Mouse (Mus musculus) brown adipose tissue, adult 24 weeks (tissue): ENCODE data around the gene Celf3. TPM values are rescaled to one million over a fixed set of nuclear protein-coding genes. Genes with fewer than 3 reads are reported as not detected.

Experiments
- H3K27ac ChIP-seq: fragments of 200-500 bp; replicated peaks from 2 replicates; pipeline ENCODE4 v1.5.1; 2012; ENCODE audit warnings: low read depth, mild to moderate bottlenecking, low read length
- H3K4me1 ChIP-seq: fragments of 200-500 bp; 2 replicates; pipeline ENCODE4 v1.6.1; 2012; ENCODE audit warnings: low read length, mixed read lengths; ENCODE audit not compliant: control insufficient read depth, insufficient read depth, insufficient read length
- H3K4me3 ChIP-seq: fragments of 200-500 bp; 2 replicates; pipeline ENCODE4 v1.5.1; 2012; ENCODE audit warnings: low read depth, mild to moderate bottlenecking, low read length, moderate library complexity; ENCODE audit not compliant: insufficient read depth
- polyA plus RNA-seq: library from polyadenylated mRNA; stranded (reverse); fragments of >200 nt; gene quantifications from 2 replicates; pipeline ENCODE4 v1.2.4, GENCODE M21; 2012; ENCODE audit not compliant: missing spikeins, insufficient read depth, insufficient read length

The Celf3 gene
- polyA plus RNA-seq, 1 experiment: not detected

DNA sequence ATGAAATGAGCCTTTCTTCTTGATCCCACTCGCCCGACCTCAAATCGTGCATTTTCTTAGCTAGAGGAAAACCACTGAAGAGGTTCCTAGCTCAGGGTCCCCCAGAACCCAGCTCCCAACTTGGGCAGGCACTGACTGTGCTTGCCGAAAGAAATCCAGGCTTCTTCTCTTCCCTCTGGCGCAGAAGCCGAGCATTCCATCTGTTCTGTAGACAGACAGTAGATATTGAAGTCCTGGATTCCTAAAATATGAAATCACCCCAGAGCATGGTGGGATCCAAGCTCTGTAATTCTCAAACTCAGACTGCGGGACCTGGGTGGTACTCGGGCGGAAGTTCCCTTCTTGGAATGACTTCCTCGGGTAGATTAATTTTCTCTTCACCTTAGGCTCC, 5.0 kb upstream of the Celf3 start:
- H3K4me1 ChIP-seq: no peaks in the 10 kb centered on the region; the same call in 1 of the 2 replicates
- no peak overlapping the region for H3K4me3 ChIP-seq
- H3K27ac ChIP-seq: no peak overlapping the region

DNA sequence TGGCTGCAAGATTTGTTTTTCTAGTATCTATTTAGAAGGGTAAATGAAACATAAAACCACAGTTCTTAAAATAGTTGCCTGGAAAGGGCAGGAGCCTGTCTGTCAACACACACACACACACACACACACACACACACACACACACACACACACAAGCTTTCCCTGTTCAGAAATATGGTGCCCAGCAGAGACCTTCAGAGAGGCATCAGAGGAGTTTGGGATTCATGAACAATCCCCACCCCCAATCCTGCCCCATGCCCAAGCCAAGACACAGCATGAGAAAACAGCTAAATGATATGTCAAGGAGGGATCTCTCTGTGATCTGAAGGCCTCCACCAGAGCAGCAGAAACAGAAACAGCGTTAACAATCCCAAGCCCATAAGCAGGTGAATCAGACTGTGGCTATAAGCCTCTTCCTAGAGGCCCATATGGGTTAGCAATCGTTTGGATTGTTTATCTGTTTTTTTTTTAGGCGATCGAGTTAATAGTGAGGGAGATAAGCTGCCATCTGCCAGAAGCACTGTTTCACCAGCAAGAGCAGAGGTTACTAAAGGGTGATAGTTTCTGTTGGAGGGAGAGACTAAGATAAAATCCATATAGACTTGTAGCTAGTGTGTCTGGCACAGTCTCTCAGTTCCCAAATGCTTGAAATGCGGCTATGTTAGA, 4.4 kb upstream of the Celf3 start:
- H3K27ac ChIP-seq: no peak overlapping the region

DNA sequence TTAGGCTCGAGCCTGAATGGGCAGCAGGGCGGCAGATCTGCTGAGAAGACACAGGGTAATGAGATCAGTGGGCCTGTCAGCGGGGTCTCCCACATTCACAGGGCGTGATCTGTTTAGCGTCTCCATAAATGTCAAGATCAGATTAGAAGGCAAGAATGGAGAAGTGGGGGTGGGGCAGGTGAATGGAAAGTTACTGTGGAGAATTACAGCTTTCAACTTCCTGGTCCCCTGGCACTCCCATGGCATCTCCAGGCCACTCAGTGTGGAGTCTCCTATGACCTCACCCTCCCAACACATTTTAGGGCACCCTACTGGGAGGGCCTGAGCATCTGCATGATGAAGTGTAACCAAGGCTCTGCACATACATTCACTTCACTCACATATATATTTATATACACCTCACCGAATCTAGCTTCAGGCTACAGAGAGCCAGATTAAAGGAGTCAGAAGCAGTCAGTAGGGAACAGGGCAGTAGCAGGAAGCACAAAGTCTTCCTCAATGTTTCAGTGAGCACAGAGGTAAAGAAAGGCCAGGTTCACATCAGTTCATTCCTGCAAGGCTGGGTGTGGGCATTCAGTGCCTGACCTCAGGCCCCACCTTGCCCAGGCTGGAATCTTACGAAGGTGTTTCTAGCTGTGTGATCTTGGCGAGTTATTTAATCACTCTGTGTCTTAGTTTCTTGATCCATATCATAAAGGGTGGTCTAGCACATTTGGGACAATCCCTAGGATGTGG, 1.6 kb upstream of the Celf3 start:
- H3K4me1 ChIP-seq: no peaks in the 10 kb centered on the region; the same call in 1 of the 2 replicates
- no peak overlapping the region for H3K27ac ChIP-seq
- H3K4me3 ChIP-seq: no peak overlapping the region

More for the DNA sequence above, 4.4 kb upstream of the Celf3 start:
- H3K4me1 ChIP-seq: no peaks in the 10 kb centered on the region; the same call in 1 of the 2 replicates
- no peak overlapping the region for H3K4me3 ChIP-seq

DNA sequence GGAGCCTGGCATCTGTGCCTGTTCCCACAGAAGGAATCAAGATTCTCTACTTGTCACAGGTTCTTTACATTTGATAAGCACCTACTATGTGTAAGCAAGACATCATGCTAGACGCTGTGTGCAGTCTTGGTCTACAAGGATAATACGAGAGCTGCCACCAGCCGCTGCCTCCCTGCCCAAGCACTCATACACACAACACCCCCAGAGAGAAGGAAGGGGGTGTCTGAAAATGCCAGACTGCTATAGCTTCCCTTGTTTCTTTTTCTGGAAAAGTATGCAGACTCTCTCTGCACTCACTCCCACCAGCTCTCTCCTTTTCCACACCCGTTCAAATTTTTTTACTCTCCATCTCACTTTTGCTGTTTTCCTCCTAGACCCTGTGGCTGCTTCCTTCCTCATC, 651 bp upstream of the Celf3 start:
- Histone ChIP-seq H3K27ac (no peak overlapping the region), H3K4me1 (no peaks in the 10 kb centered on the region; the same call in 1 of the 2 replicates), H3K4me3 (no peak overlapping the region)

DNA sequence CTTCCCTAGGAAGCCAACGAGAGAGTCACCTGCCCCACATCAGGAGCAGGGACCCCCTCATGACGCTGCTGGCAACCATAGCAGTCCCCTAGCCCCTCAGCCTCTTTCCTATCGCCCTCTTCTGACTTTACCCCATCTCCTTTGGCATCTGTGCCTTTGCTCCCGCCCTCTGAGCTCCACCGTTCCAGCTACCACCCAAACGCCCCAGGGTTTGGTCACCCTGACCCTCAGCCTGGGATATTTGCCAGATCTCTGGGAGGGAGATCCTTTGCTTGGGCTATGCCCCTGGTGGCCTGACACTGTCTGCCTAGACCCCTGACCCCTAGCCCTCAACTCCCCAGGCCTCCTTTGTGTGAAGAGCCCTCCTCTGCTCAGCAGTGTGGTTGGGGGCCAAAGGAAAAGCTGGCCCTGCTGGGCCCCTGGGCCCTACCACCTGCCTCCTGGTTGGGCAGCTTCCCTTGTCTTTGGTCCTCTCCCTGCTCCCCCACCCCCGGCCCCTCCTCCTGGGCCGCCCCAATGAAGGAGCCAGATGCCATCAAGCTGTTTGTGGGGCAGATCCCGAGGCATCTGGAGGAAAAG, 585 bp downstream of the Celf3 start:
- H3K27ac ChIP-seq: no peak overlapping the region
- no peaks in the 10 kb centered on the region; the same call in 1 of the 2 replicates for H3K4me1 ChIP-seq
- no peak overlapping the region for H3K4me3 ChIP-seq

DNA sequence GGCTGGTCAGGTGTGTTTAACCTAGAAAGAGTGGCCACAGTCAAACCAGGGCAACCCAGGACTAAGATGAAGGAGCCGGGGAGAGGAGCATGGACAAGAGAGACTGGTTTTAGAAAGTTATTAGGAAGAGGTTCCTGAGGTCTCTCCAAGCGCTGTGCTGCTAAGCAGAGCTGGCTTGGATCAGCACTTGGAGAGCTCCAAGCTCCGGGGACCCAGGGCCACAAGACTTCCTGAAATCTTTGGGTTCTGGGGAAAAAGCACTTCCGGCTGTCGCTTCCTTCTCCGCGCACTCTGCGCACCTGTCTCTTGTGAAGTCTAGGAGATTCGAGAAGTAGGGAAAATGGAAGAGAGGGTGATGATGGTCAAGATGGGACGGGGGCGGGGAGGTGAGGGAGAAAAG, 1.5 kb downstream of the Celf3 start:
- Histone ChIP-seq H3K4me3 (no peak overlapping the region), H3K4me1 (no peaks in the 10 kb centered on the region; the same call in 1 of the 2 replicates), H3K27ac (no peak overlapping the region)

DNA sequence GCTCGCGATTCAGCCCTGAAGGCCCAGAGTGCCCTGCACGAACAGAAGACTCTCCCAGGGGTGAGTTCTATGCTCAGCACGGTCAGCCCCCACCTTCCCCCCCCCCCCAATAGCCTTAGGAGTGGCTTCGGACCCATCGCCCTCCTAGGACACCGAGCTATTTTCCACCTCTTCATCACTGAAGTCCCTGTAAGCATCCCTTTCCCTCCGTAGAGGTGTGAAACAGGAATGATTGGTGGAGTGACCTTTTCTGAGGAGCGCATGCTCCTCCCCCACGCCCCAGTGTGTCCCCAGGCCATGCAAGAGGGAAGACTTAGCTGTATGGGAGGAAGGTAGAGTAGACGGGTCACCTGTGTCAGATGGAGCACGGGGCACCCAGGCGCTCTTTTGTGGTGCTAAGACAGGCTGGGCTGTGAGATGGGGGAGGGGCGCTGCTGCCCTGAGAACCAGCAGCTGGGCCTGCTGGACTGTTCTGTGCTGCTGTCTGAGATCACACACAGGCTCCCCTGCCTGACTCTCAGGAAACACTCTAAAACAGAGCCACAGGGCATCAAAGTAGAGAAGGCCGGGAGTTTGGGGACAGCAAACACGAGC, 2.3 kb downstream of the Celf3 start, which contains the start of gene Riiad1:
Gene Riiad1 (minus strand): TSS at position 51 of the 594 bp plus-strand sequence.
- Histone ChIP-seq H3K4me1 (no peaks in the 10 kb centered on the region; the same call in 1 of the 2 replicates), H3K4me3 (no peak within 1 kb of the TSS), H3K27ac (no peak within 1 kb of the TSS)

DNA sequence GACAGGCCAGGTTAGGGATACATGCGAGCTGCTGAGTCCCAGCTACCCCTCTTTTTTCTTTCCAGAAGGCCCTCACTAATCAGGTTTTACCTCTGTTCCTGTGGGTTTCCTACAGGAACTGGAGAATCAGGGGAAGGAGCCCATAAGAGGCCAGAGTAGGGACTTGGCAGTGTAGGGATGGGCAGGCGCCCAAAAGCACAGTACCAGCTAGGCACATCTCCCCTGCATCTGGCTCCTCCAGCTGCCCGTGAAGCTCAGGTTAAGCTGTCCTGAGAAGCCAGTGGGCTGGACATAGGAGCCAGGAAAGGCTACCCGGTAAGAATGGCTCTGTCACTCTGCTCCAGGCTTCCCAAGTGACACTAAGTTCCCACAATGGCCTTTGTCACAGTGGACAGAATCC, 3.3 kb downstream of the Celf3 start:
- H3K4me1 ChIP-seq: no peaks in the 10 kb centered on the region; the same call in 1 of the 2 replicates
- no peak overlapping the region for H3K27ac ChIP-seq
- no peak overlapping the region for H3K4me3 ChIP-seq

DNA sequence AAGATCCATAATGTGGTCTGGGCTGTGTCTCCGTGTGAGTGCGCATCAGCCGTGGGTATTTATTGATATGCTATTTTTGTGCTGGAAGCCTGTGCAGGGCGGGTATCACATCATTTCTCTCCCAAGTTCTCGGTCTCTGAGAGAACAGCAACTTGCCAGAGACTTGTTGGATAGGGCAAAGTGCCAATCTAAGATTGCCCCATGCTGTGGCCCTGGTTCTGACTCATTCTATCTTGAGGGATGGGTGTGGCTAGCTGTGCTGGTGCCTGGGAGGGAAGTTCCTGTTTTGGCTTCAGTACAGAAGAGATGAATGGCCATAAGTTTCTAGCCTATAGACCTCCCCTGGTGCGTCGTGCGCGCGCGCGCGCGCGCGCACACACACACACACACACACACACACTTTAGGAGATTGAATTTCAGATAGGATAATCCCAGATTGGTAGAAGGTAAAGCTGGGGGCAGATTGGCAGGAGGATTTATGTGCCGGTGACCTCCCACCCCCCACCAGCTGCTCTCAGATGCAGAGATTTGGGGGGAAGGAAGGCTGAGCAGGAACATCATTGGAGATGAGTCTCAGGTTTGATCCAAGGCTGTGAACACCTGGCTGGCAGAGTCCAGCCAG, 4.8 kb downstream of the Celf3 start:
- Histone ChIP-seq H3K27ac (no peak overlapping the region), H3K4me3 (no peak overlapping the region), H3K4me1 (no peaks in the 10 kb centered on the region)

DNA sequence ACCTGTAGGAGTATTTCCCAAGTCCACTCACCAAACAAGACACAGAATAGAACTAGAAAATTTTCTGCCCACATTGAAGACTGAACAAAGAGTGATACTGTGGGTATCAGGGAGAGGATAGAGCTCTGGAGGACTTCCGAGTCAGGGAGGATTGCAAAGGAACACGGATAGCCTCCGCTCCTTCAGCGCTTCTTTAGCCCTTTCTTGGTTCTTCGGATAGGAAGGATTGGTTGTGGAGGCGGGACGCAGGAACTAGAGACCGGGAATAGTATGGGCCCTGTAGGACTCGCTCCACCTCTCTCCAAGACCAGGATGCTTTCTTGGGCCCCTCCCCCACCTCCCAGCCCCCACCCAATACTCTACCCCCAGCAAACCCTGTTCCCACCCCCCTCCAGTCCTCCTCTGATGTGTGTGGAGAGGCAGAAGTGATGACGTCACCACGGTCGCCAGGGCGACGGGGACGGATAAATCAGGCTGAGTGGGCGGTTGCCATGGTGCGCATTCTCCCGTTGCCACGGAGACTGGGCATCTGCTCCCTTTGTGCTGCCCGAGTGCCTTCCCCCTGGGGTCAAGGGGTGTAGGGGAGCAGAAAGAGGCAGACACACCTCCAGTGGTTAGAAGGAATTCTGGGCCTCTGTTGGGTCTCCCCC, 5.8 kb downstream of the Celf3 start:
- no peak overlapping the region for H3K27ac ChIP-seq

DNA sequence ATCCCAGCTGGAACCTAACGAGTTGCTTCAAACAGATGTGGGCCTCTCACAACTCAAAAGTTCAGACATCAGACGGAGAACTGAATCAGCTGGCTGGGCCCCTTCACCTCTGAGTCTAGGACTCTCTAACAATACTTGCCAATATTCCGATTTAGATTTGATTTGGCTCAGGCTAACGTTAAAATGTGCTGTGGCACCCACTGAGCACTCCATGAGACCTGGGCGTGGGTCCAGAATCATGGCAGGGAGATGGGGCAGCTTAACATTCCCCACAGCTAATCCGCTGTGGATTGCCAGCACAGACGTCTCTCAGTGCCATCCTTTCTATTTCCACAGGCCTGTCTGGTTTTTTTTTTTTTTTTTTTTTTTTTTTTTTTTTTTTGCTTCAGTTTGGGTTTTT, 7.8 kb downstream of the Celf3 start:
- no peak overlapping the region for H3K4me3 ChIP-seq
- H3K4me1 ChIP-seq: no peaks in the 10 kb centered on the region
- H3K27ac ChIP-seq: no peak overlapping the region

More for the DNA sequence above, 5.8 kb downstream of the Celf3 start:
- Histone ChIP-seq H3K4me3 (no peak overlapping the region), H3K4me1 (no peaks in the 10 kb centered on the region)

DNA sequence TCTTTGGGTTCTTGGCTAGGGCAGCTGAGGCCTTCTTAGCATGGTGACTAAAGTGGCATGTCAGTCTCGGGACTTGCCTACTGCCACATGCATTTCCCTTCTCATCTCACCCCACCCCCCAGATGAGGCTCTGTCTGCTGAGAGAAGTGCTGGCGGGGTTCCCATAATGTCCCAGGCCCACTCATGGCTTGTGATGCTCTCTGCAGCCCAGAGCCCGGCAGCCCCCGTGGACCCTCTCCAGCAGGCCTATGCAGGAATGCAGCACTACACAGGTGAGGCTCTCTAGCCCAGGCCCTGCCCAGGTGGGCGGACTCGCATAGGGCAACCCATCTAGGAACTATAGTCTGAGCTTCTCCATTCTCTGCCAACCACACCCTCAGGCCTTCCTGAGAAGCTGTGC, 9.5 kb downstream of the Celf3 start:
- no peaks in the 10 kb centered on the region for H3K4me1 ChIP-seq
- H3K27ac ChIP-seq: no peak overlapping the region
- H3K4me3 ChIP-seq: no peak overlapping the region

DNA sequence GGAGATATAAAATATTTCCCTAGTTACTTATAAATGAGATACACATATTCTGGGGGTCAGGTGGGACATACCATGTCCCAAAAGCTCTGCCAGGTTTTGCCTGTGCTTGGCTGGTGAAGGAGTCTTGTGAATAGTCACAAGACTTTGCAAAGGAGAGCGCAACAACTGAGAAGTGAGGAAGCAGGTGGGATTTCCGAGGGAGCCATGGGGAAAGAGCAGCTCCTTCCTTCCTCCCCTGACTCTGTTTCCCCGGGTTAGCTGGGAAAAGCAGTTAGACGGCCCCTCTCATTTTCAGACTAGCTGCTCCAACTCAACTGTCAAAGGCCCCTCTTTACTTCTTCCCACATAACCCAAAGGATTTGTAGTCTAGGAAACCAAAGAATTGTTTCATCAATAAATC, 19.1 kb downstream of the Celf3 start:
- H3K4me1 ChIP-seq: no peaks in the 10 kb centered on the region
- H3K4me3 ChIP-seq: no peak overlapping the region

DNA sequence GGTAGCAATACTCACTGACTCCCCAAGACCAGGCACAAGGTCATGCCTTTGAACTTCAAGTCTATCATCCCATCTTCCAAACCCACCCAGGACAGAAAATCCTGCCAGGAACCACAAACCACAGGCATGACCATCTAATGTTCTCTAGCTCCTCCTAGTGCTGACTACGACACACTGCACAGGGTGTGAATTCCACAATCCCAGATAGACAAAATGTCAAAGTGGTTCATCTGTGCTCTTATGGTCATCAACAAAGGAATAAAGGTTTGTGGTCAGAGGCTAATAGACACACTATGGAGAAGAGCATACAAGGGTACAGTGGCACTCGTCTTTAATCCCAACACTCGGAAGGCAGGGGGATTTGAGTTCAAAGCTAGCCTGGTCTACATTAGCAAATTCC, 24.1 kb downstream of the Celf3 start:
- no peak overlapping the region for H3K27ac ChIP-seq
- H3K4me3 ChIP-seq: no peak overlapping the region
- H3K4me1 ChIP-seq: no peaks in the 10 kb centered on the region

More for the DNA sequence above, 19.1 kb downstream of the Celf3 start:
- H3K27ac ChIP-seq: no peak overlapping the region
